Mouse (Mus musculus): ENCODE data around the gene Aip. TPM values are rescaled to one million over a fixed set of nuclear protein-coding genes. Genes with fewer than 3 reads are reported as not detected.
"Not testable (repeated sequence)": the region's sequence is repeated elsewhere in the genome, so short reads cannot be mapped to it uniquely, and the experiment has no call there.

Aip gene
- polyA plus RNA-seq, 1 experiment = 59.8 TPM

- Histone ChIP-seq H3K36me3 (ENCODE audit: control insufficient read depth, insufficient read depth, low read length) (peaks cover 27% of the 10 kb centered on the region), H3K4me3 (ENCODE audit: low read depth, low read length) (no peak overlapping the region), H3K27ac (ENCODE audit: insufficient read depth, low read depth, low read length) (no peak overlapping the region), H3K4me1 (ENCODE audit: control insufficient read depth, insufficient read depth, insufficient read length, low read length) (no peaks in the 10 kb centered on the region), H3K27me3 (ENCODE audit: control insufficient read depth, insufficient read depth, low read length) (no peaks in the 10 kb centered on the region)
- TF ChIP-seq CTCF (IDR thresholded peaks at IDR 0.05; ENCODE audit: extremely low read depth, insufficient read length, insufficient replicate concordance, low read depth, low read length) = no peak
- no peak for TF ChIP-seq POLR2A (IDR thresholded peaks at IDR 0.05; ENCODE audit: low read depth, low read length)
- WGBS = 88% methylated on average over 4 of the region's 4 CpGs
Measured at GRCm38 (mm10) chr19:4134354-4134753, 8.7 kb upstream of the Aip start.

- H3K36me3 ChIP-seq (ENCODE audit: control insufficient read depth, insufficient read depth, low read length) = peaks cover 34% of the 10 kb centered on the region
- TF ChIP-seq CTCF (IDR thresholded peaks at IDR 0.05; ENCODE audit: extremely low read depth, insufficient read length, insufficient replicate concordance, low read depth, low read length) (no peak), POLR2A (IDR thresholded peaks at IDR 0.05; ENCODE audit: low read depth, low read length) (no peak)
Measured at GRCm38 (mm10) chr19:4131768-4132167, 6.1 kb upstream of the Aip start.

GRCm38 (mm10) chr19:4131075-4131474, 5.4 kb upstream of the Aip start:
- no peak overlapping the region for H3K4me3 ChIP-seq (ENCODE audit: low read depth, low read length)
- 90% methylated on average over 5 of the region's 5 CpGs for WGBS
- no peaks in the 10 kb centered on the region for H3K27me3 ChIP-seq (ENCODE audit: control insufficient read depth, insufficient read depth, low read length)
- H3K4me1 ChIP-seq (ENCODE audit: control insufficient read depth, insufficient read depth, insufficient read length, low read length) = peaks cover 12% of the 10 kb centered on the region
- peaks cover 34% of the 10 kb centered on the region for H3K36me3 ChIP-seq (ENCODE audit: control insufficient read depth, insufficient read depth, low read length)
- no peak overlapping the region for H3K27ac ChIP-seq (ENCODE audit: insufficient read depth, low read depth, low read length)
- TF ChIP-seq POLR2A (IDR thresholded peaks at IDR 0.05; ENCODE audit: low read depth, low read length) = no peak

More at GRCm38 (mm10) chr19:4131768-4132167, 6.1 kb upstream of the Aip start:
- H3K4me3 ChIP-seq (ENCODE audit: low read depth, low read length) = no peak overlapping the region
- 84% methylated on average over 2 of the region's 2 CpGs for WGBS
- no peaks in the 10 kb centered on the region for H3K27me3 ChIP-seq (ENCODE audit: control insufficient read depth, insufficient read depth, low read length)
- peaks cover 8% of the 10 kb centered on the region for H3K4me1 ChIP-seq (ENCODE audit: control insufficient read depth, insufficient read depth, insufficient read length, low read length)
- no peak overlapping the region for H3K27ac ChIP-seq (ENCODE audit: insufficient read depth, low read depth, low read length)

GRCm38 (mm10) chr19:4130106-4130505, 4.4 kb upstream of the Aip start:
- Histone ChIP-seq H3K4me3 (ENCODE audit: low read depth, low read length) (no peak overlapping the region), H3K4me1 (ENCODE audit: control insufficient read depth, insufficient read depth, insufficient read length, low read length) (peaks cover 12% of the 10 kb centered on the region), H3K27me3 (ENCODE audit: control insufficient read depth, insufficient read depth, low read length) (no peaks in the 10 kb centered on the region), H3K36me3 (ENCODE audit: control insufficient read depth, insufficient read depth, low read length) (peaks cover 34% of the 10 kb centered on the region), H3K27ac (ENCODE audit: insufficient read depth, low read depth, low read length) (no peak overlapping the region)
- TF ChIP-seq CTCF (IDR thresholded peaks at IDR 0.05; ENCODE audit: extremely low read depth, insufficient read length, insufficient replicate concordance, low read depth, low read length) = no peak
- TF ChIP-seq POLR2A (IDR thresholded peaks at IDR 0.05; ENCODE audit: low read depth, low read length) = no peak
- 81% methylated on average over 4 of the region's 4 CpGs for WGBS

- Histone ChIP-seq H3K4me3 (ENCODE audit: low read depth, low read length) (no peak overlapping the region), H3K36me3 (ENCODE audit: control insufficient read depth, insufficient read depth, low read length) (peaks cover 34% of the 10 kb centered on the region), H3K27ac (ENCODE audit: insufficient read depth, low read depth, low read length) (no peak overlapping the region), H3K27me3 (ENCODE audit: control insufficient read depth, insufficient read depth, low read length) (no peaks in the 10 kb centered on the region), H3K4me1 (ENCODE audit: control insufficient read depth, insufficient read depth, insufficient read length, low read length) (peaks cover 12% of the 10 kb centered on the region)
- WGBS = 89% methylated on average over 7 of the region's 7 CpGs
- TF ChIP-seq CTCF (IDR thresholded peaks at IDR 0.05; ENCODE audit: extremely low read depth, insufficient read length, insufficient replicate concordance, low read depth, low read length) = no peak
- TF ChIP-seq POLR2A (IDR thresholded peaks at IDR 0.05; ENCODE audit: low read depth, low read length) = no peak
Measured at GRCm38 (mm10) chr19:4129462-4129861, 3.8 kb upstream of the Aip start.

- Histone ChIP-seq H3K27me3 (ENCODE audit: control insufficient read depth, insufficient read depth, low read length) (no peaks in the 10 kb centered on the region), H3K4me1 (ENCODE audit: control insufficient read depth, insufficient read depth, insufficient read length, low read length) (peaks cover 12% of the 10 kb centered on the region), H3K27ac (ENCODE audit: insufficient read depth, low read depth, low read length) (peak overlapping the region; percentile 13; the same call in 1 of the 2 replicates), H3K4me3 (ENCODE audit: low read depth, low read length) (peak overlapping the region; percentile 78), H3K36me3 (ENCODE audit: control insufficient read depth, insufficient read depth, low read length) (peaks cover 24% of the 10 kb centered on the region)
- WGBS = 37% methylated on average over 7 of the region's 7 CpGs
- no peak for TF ChIP-seq POLR2A (IDR thresholded peaks at IDR 0.05; ENCODE audit: low read depth, low read length)
- TF ChIP-seq CTCF (IDR thresholded peaks at IDR 0.05; ENCODE audit: extremely low read depth, insufficient read length, insufficient replicate concordance, low read depth, low read length) = no peak
Measured at GRCm38 (mm10) chr19:4126759-4127495, 1.3 kb upstream of the Aip start.

GRCm38 (mm10) chr19:4125268-4125667, 390 bp downstream of the Aip start:
- H3K27ac ChIP-seq (ENCODE audit: insufficient read depth, low read depth, low read length) = peak overlapping the region; percentile 55
- not testable (repeated sequence) for H3K27me3 ChIP-seq (ENCODE audit: control insufficient read depth, insufficient read depth, low read length)
- peak overlapping the region; percentile 60 for H3K4me3 ChIP-seq (ENCODE audit: low read depth, low read length)
- H3K36me3 ChIP-seq (ENCODE audit: control insufficient read depth, insufficient read depth, low read length) = peaks cover 13% of the 10 kb centered on the region; the same call in 1 of the 2 replicates
- peaks cover 19% of the 10 kb centered on the region for H3K4me1 ChIP-seq (ENCODE audit: control insufficient read depth, insufficient read depth, insufficient read length, low read length)
- 5% methylated on average over 4 of the region's 4 CpGs for whole genome bisulfite sequencing
